In the genomic region with DNA sequence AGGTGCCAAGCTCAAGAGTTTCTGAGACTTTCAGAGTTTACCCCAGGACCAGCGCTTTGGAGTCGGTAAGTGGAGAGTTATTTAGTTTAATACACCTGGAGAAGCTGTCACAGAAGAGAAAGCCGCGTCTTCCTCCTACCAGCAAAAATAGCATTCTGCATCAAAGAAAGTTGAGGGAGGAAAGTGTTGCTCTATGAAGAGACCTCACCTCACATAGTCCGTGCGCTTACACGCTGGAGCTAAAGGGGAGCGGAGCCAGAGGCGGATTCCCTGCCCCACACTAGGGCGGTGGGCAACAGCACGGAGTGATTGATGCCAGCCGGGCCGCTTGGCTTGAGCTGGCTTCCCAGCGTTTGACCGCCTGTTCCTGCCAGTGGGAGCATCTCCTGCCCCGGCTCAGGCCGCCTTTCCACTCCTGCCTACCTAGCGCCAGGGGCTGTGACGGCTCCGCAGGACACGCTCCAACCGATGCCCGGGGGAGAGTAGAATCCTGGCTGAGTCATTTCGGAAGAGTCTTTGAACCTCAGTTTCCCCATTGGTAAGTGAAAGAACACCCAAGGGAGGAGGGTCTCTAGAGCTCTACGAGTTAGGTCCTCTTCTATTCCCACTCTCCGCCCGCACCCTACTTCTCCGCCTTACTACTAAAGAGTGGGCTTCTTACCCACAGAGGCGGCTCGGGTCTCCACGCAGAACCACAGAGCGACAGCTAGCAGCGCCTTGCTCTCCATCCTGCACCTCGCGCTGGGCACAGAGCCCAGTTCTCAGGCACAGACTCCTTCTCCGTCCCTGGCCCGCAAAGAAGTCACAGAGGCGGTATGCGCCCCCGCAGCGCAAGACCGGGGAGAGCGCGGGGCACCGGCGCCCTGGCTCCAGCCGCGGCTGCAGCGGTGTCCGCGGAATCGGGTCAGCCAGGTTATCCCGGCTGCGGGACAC, we compare ENCODE assay signal across 8 mouse cellular contexts. TPM values are rescaled to one million over a fixed set of nuclear protein-coding genes. Genes with fewer than 3 reads are reported as not detected.
DNase-seq lines count a peak whose midpoint lies in the region; ATAC-seq and TF ChIP-seq lines count a peak whose summit lies in the region.

No protein-coding gene starts in this region.

- H3K4me2 ChIP-seq in hindbrain, embryonic 12.5 days (replicated peaks), result peak overlapping the region; percentile 98
- peak overlapping the region; percentile 76 for H3K4me2 ChIP-seq in liver, embryonic 12.5 days
- peak overlapping the region; percentile 99 for H3K4me2 ChIP-seq in neural tube, embryonic 13.5 days

- TF ChIP-seq CTCF in gastrocnemius, adult 2 months (IDR thresholded peaks at IDR 0.05), result no peak

- H3K9me3 ChIP-seq in hindbrain, embryonic 12.5 days (replicated peaks), result no peaks in the 10 kb centered on the region
- H3K9me3 ChIP-seq in liver, embryonic 12.5 days (replicated peaks), result no peaks in the 10 kb centered on the region
- 0 out of 2 replicates have a peak, but pooled peaks cover 3% of the 10 kb centered on the region for H3K9me3 ChIP-seq in neural tube, embryonic 13.5 days

- peak overlapping the region; percentile 65 for H3K9ac ChIP-seq in hindbrain, embryonic 12.5 days
- H3K9ac ChIP-seq in liver, embryonic 12.5 days, result peak overlapping the region; percentile 59
- H3K9ac ChIP-seq in neural tube, embryonic 13.5 days, result peak overlapping the region; percentile 77

- H3K27me3 ChIP-seq in hindbrain, embryonic 12.5 days, result peaks cover 64% of the 10 kb centered on the region
- peaks cover 89% of the 10 kb centered on the region for H3K27me3 ChIP-seq in liver, embryonic 12.5 days (replicated peaks)
- H3K27me3 ChIP-seq in neural tube, embryonic 13.5 days, result peaks cover 60% of the 10 kb centered on the region

- ATAC-seq in hindbrain, embryonic 12.5 days (ENCODE audit: low FRiP score), result peak; percentile 87
- ATAC-seq in liver, embryonic 12.5 days, result no peak; the same call in 1 of the 2 replicates
- ATAC-seq in neural tube, embryonic 13.5 days (ENCODE audit: low read depth), result peak; percentile 82

- peak overlapping the region; percentile 88 for H3K27ac ChIP-seq in gastrocnemius, adult 2 months
- H3K27ac ChIP-seq in hindbrain, embryonic 12.5 days, result no peak overlapping the region
- 0 out of 2 replicates have a peak overlapping the region, but pooled peaks have one; percentile 31 for H3K27ac ChIP-seq in liver, embryonic 12.5 days
- H3K27ac ChIP-seq in neural tube, embryonic 13.5 days (replicated peaks), result peak overlapping the region; percentile 67

- peak overlapping the region; percentile 75 for H3K4me3 ChIP-seq in gastrocnemius, adult 2 months
- H3K4me3 ChIP-seq in hindbrain, embryonic 12.5 days, result peak overlapping the region; percentile 61
- peak overlapping the region; percentile 60 for H3K4me3 ChIP-seq in liver, embryonic 12.5 days
- peak overlapping the region; percentile 71 for H3K4me3 ChIP-seq in neural tube, embryonic 13.5 days

- peak; percentile 54 for DNase-seq in gastrocnemius, adult 2 months
- no peak for DNase-seq in gastrocnemius, postnatal 14 days
- DNase-seq in B cell, adult 2 months, result peak; percentile 1 to 4
- peak; percentile 39 for DNase-seq in embryo, embryonic 9.5 days (ENCODE audit: extremely low spot score)
- DNase-seq in layer of hippocampus, adult 9-11 months, result no peak

- H3K4me1 ChIP-seq in hindbrain, embryonic 12.5 days, result peaks cover 18% of the 10 kb centered on the region
- peaks cover 18% of the 10 kb centered on the region for H3K4me1 ChIP-seq in liver, embryonic 12.5 days
- H3K4me1 ChIP-seq in neural tube, embryonic 13.5 days (replicated peaks), result peaks cover 20% of the 10 kb centered on the region

- intact Hi-C loops in gastrocnemius, adult 2 months (cut with DNase I), result loop anchor here (1.0 to 5.0 kb wide), 2 partner anchors 37 to 105 kb away; no protein-coding TSS in a partner anchor
- intact Hi-C loops in gastrocnemius, postnatal 14 days (cut with DNase I; ENCODE audit: low total_unique reads), result no loop called here

- H3K36me3 ChIP-seq in hindbrain, embryonic 12.5 days, result no peaks in the 10 kb centered on the region
- H3K36me3 ChIP-seq in liver, embryonic 12.5 days, result no peaks in the 10 kb centered on the region
- no peaks in the 10 kb centered on the region for H3K36me3 ChIP-seq in neural tube, embryonic 13.5 days

- 1% methylated on average over 54 of the region's 54 CpGs for WGBS in hindbrain, embryonic 12.5 days
- 2% methylated on average over 54 of the region's 54 CpGs for WGBS in liver, embryonic 12.5 days (ENCODE audit: insufficient replicate concordance)
- under 1% methylated on average over 54 of the region's 54 CpGs for WGBS in neural tube, embryonic 13.5 days

RNA-seq across cellular contexts. Expression of a gene that starts 0.6 kb away (rescaled TPM):
- total RNA-seq in gastrocnemius, adult 2 months (2021), result 10 to 100 TPM; 11.8 to 16.9 TPM
- 10 to 100 TPM; 29.8 to 35.8 TPM for total RNA-seq in gastrocnemius, postnatal 14 days (2021)
- 31.4 and 32.0 TPM in 2 replicates for polyA plus RNA-seq in hindbrain, embryonic 12.5 days (2016; fragmentation: Nextera tagmentation; extraction: Ambion mirVana)
- 16.7 and 18.6 TPM in 2 replicates for polyA plus RNA-seq in liver, embryonic 12.5 days (2016; fragmentation: Nextera tagmentation; extraction: Ambion mirVana)
- polyA plus RNA-seq in neural tube, embryonic 13.5 days (2015; fragmentation: Nextera tagmentation; extraction: Ambion mirVana), result 23.4 and 25.2 TPM in 2 replicates

Comparison
In these comparisons a context has a peak if more than half of its experiments do, and no peak if none do; other contexts are left out.
1. DNase-seq: peak in gastrocnemius, adult 2 months (single experiment), B cell, adult 2 months (2 of 2) and embryo, embryonic 9.5 days (single experiment); none in gastrocnemius, postnatal 14 days (single experiment) and layer of hippocampus, adult 9-11 months (single experiment).
2. Peak in every context shown above with its lines, with median percentiles within 50 percentile points of each other: H3K4me3 ChIP-seq, H3K4me2 ChIP-seq and H3K9ac ChIP-seq.